In genomic region chr13:31821050-31821449, GRCm38 (mm10) we compare ENCODE assay signal across 9 mouse cellular contexts. TPM values are rescaled to one million over a fixed set of nuclear protein-coding genes. Genes with fewer than 3 reads are reported as not detected.
DNase-seq lines count a peak whose midpoint lies in the region; ATAC-seq and TF ChIP-seq lines count a peak whose summit lies in the region.
"Had no signal": no experiment of that assay in that cellular context is flagged by ENCODE, and none has a peak within 500 bp of the region (broad histone marks: within the 10 kb centered on the region; RNA-seq: fewer than 3 reads in every experiment).

No protein-coding gene starts in this region.

- peak overlapping the region; percentile 43; the same call in 1 of the 2 replicates for H3K4me2 ChIP-seq in forebrain, embryonic 14.5 days (ENCODE audit: low read length)
- H3K4me2 ChIP-seq in limb, embryonic 13.5 days (replicated peaks), result peak overlapping the region; percentile 67
- peak overlapping the region; percentile 34; the same call in 1 of the 2 replicates for H3K4me2 ChIP-seq in neural tube, embryonic 14.5 days (ENCODE audit: low read depth, low read length)

- H3K9ac ChIP-seq in forebrain, embryonic 14.5 days (ENCODE audit: low read length), result peak overlapping the region; percentile 29; the same call in 1 of the 2 replicates
- peak overlapping the region; percentile 68 for H3K9ac ChIP-seq in limb, embryonic 13.5 days
- H3K9ac ChIP-seq in neural tube, embryonic 14.5 days (replicated peaks; ENCODE audit: low read depth, low read length), result peak overlapping the region; percentile 25; the same call in 1 of the 2 replicates

- no peak for DNase-seq in layer of hippocampus, adult 2 months (ENCODE audit: low spot score in 2 of 2)
- DNase-seq in layer of hippocampus, postnatal 25 days (ENCODE audit: extremely low spot score in 1 of 2, low spot score in 1 of 2), result no peak
- no peak for DNase-seq in forebrain, embryonic 14.5 days (ENCODE audit: low spot score)
- no peak for DNase-seq in layer of hippocampus, adult 9-11 months
- DNase-seq in left cerebral cortex, adult 11 months (ENCODE audit: low spot score), result no peak
- no peak for DNase-seq in ovary, postnatal 10 days (ENCODE audit: low spot score)
- DNase-seq: cerebellum, adult 11 months had no signal

- H3K4me3 ChIP-seq in layer of hippocampus, adult 2 months, result peak overlapping the region; percentile 39
- 0 out of 2 replicates have a peak overlapping the region, but pooled peaks have one; percentile 16 for H3K4me3 ChIP-seq in forebrain, embryonic 14.5 days (ENCODE audit: low read depth, low read length)
- peak overlapping the region; percentile 39 for H3K4me3 ChIP-seq in limb, embryonic 13.5 days
- no peak overlapping the region for H3K4me3 ChIP-seq in neural tube, embryonic 14.5 days (ENCODE audit: low read depth, low read length)

- H3K9me3 ChIP-seq in forebrain, embryonic 14.5 days (replicated peaks; ENCODE audit: control insufficient read depth, low read length), result no peaks in the 10 kb centered on the region
- no peaks in the 10 kb centered on the region for H3K9me3 ChIP-seq in limb, embryonic 13.5 days
- no peaks in the 10 kb centered on the region for H3K9me3 ChIP-seq in neural tube, embryonic 14.5 days (ENCODE audit: control insufficient read depth, low read length)

- ATAC-seq in forebrain, embryonic 14.5 days, result no peak
- no peak for ATAC-seq in limb, embryonic 13.5 days (ENCODE audit: low FRiP score, low read depth)
- no peak for ATAC-seq in neural tube, embryonic 14.5 days (ENCODE audit: low read depth)

- WGBS in forebrain, embryonic 14.5 days, result 25% methylated on average over 6 of the region's 6 CpGs
- WGBS in limb, embryonic 13.5 days, result 16% methylated on average over 6 of the region's 6 CpGs
- WGBS in neural tube, embryonic 14.5 days, result 27% methylated on average over 6 of the region's 6 CpGs

- H3K36me3 ChIP-seq in forebrain, embryonic 14.5 days (ENCODE audit: control insufficient read depth, insufficient read depth, low read length), result no peaks in the 10 kb centered on the region
- no peaks in the 10 kb centered on the region for H3K36me3 ChIP-seq in limb, embryonic 13.5 days
- no peaks in the 10 kb centered on the region for H3K36me3 ChIP-seq in neural tube, embryonic 14.5 days (ENCODE audit: control insufficient read depth, insufficient read depth, low read length)

- no peak for TF ChIP-seq CTCF in layer of hippocampus, adult 2 months (conservative IDR thresholded peaks at IDR 0.05)

- H3K27ac ChIP-seq in layer of hippocampus, adult 2 months, result peak overlapping the region; percentile 60; the same call in 1 of the 2 replicates
- H3K27ac ChIP-seq in forebrain, embryonic 14.5 days (ENCODE audit: low read depth, low read length), result no peak overlapping the region
- H3K27ac ChIP-seq in limb, embryonic 13.5 days, result no peak overlapping the region
- no peak overlapping the region for H3K27ac ChIP-seq in neural tube, embryonic 14.5 days (ENCODE audit: low read depth, low read length)

- H3K4me1 ChIP-seq in forebrain, embryonic 14.5 days (ENCODE audit: control insufficient read depth, insufficient read depth, low read length), result no peaks in the 10 kb centered on the region
- H3K4me1 ChIP-seq in limb, embryonic 13.5 days, result peaks cover 73% of the 10 kb centered on the region
- H3K4me1 ChIP-seq in neural tube, embryonic 14.5 days (ENCODE audit: control insufficient read depth, insufficient read depth, low read length), result peaks cover 6% of the 10 kb centered on the region; the same call in 1 of the 2 replicates

- peaks cover 28% of the 10 kb centered on the region; the same call in 1 of the 2 replicates for H3K27me3 ChIP-seq in forebrain, embryonic 14.5 days (replicated peaks; ENCODE audit: control insufficient read depth, insufficient read depth, low read length)
- peaks cover 65% of the 10 kb centered on the region for H3K27me3 ChIP-seq in limb, embryonic 13.5 days
- H3K27me3 ChIP-seq in neural tube, embryonic 14.5 days (ENCODE audit: control insufficient read depth, insufficient read depth, low read length), result peaks cover 26% of the 10 kb centered on the region

RNA-seq across cellular contexts. Expression of gene Foxc1, which starts 14.6 kb away (rescaled TPM):
- 1 to 10 TPM; 4.2 to 5.2 TPM for total RNA-seq in layer of hippocampus, adult 2 months (2021)
- total RNA-seq in layer of hippocampus, postnatal 25 days (2021), result 1 to 10 TPM; 3.6 to 4.2 TPM
- polyA plus RNA-seq in forebrain, embryonic 14.5 days (2014; fragmentation: Nextera tagmentation; extraction: Ambion mirVana), result 1.4 and 1.5 TPM in 2 replicates
- polyA plus RNA-seq in limb, embryonic 13.5 days (2015; fragmentation: Nextera tagmentation; extraction: Ambion mirVana), result 5.1 and 6.8 TPM in 2 replicates
- 0.50 and 3.0 TPM in 2 replicates for polyA plus RNA-seq in neural tube, embryonic 14.5 days (2014; fragmentation: Nextera tagmentation; extraction: Ambion mirVana)
